Mouse (Mus musculus) left cerebral cortex, adult 2 months (tissue): Measurements from ENCODE around the gene Gm21818. TPM values are rescaled to one million over a fixed set of nuclear protein-coding genes. Genes with fewer than 3 reads are reported as not detected.
"Not testable (repeated sequence)": the region's sequence is repeated elsewhere in the genome, so short reads cannot be mapped to it uniquely, and the experiment has no call there.

ENCODE experiments used
- DNase-seq, 2 experiments: peaks; one replicate each; pipeline ENCODE4 v3.0.0; 2021 to 2022; ENCODE audit warnings: low spot score in 2 of 2, mixed read lengths in 1 of 2; ENCODE audit errors: extremely low spot score in 1 of 2
- H3K27ac ChIP-seq: fragments of 200-600 bp; 2 replicates; pipeline ENCODE4 v1.8.1; 2022
- H3K4me3 ChIP-seq: fragments of 200-600 bp; 2 replicates; pipeline ENCODE4 v1.8.1; 2022
- intact Hi-C: fragments of 180-260 bp; cut with DNase I; formaldehyde crosslinking; loops from one replicate; pipeline ENCODE4 v1.15.1; 2025
- long read RNA-seq, 2 experiments: library from polyadenylated mRNA; stranded (forward); transcript quantifications; one replicate each; pipeline ENCODE4 v2.0.0; 2021; ENCODE audit warnings: borderline mapping rate in 2 of 2
- total RNA-seq, 2 experiments: library from RNA; stranded (reverse); gene quantifications; 2 replicates each; pipeline ENCODE4 v1.2.3; 2021

The Gm21818 gene
- total RNA-seq, result not detected
- long read RNA-seq, experiment 1, result 0 reads
- long read RNA-seq, experiment 2, result 0 reads

- intact Hi-C loops, H3K4me3 ChIP-seq, DNase-seq, H3K27ac ChIP-seq: not testable (repeated sequence)
Measured at GRCm38 (mm10) chr13:120172133-120172532, at the start of gene Gm21818. TSS of gene Gm21818 (plus strand) at chr13:120172433.

- intact Hi-C loops, H3K4me3 ChIP-seq, H3K27ac ChIP-seq, DNase-seq: not testable (repeated sequence)
Measured at GRCm38 (mm10) chr13:120139946-120140345, 32.3 kb upstream of the Gm21818 start, which contains the start of gene Gm20767. TSS of gene Gm20767 (plus strand) at chr13:120140246.

GRCm38 (mm10) chr13:120142348-120142747, 29.9 kb upstream of the Gm21818 start:
- intact Hi-C loops, DNase-seq, H3K4me3 ChIP-seq, H3K27ac ChIP-seq: not testable (repeated sequence)

GRCm38 (mm10) chr13:120149660-120150407, 22.4 kb upstream of the Gm21818 start:
- H3K27ac ChIP-seq, DNase-seq: not testable (repeated sequence)

GRCm38 (mm10) chr13:120150589-120150988, 21.6 kb upstream of the Gm21818 start:
- H3K4me3 ChIP-seq, DNase-seq, intact Hi-C loops, H3K27ac ChIP-seq: not testable (repeated sequence)

More at GRCm38 (mm10) chr13:120149660-120150407, 22.4 kb upstream of the Gm21818 start:
- H3K4me3 ChIP-seq, intact Hi-C loops: not testable (repeated sequence)

GRCm38 (mm10) chr13:120168301-120168700, 3.9 kb upstream of the Gm21818 start:
- H3K4me3 ChIP-seq, H3K27ac ChIP-seq, intact Hi-C loops, DNase-seq: not testable (repeated sequence)

GRCm38 (mm10) chr13:120196189-120196821, 24.1 kb downstream of the Gm21818 start:
- H3K27ac ChIP-seq, H3K4me3 ChIP-seq, DNase-seq, intact Hi-C loops: not testable (repeated sequence)

GRCm38 (mm10) chr13:120215847-120216246, 43.6 kb downstream of the Gm21818 start, which contains the start of gene Gm21762:
TSS of gene Gm21762 (minus strand) at chr13:120215947.
- intact Hi-C loops, DNase-seq, H3K4me3 ChIP-seq, H3K27ac ChIP-seq: not testable (repeated sequence)

- H3K4me3 ChIP-seq, DNase-seq, H3K27ac ChIP-seq, intact Hi-C loops: not testable (repeated sequence)
Measured at GRCm38 (mm10) chr13:120220922-120221321, 48.7 kb downstream of the Gm21818 start.

GRCm38 (mm10) chr13:120223012-120223659, 50.9 kb downstream of the Gm21818 start:
- DNase-seq, H3K27ac ChIP-seq, H3K4me3 ChIP-seq, intact Hi-C loops: not testable (repeated sequence)

Other genes with a start within 250 kb of the Gm21818 start
- not detected for gene Gm21761, start 243.2 kb upstream of the Gm21818 start, total RNA-seq
- gene B020031M17Rik, start 221.6 kb upstream of the Gm21818 start, total RNA-seq, result not detected
- not detected for gene Gm36079, start 145.4 kb upstream of the Gm21818 start, total RNA-seq
- gene Gm21188, start 120.2 kb upstream of the Gm21818 start, total RNA-seq, result under 1 TPM in 1 of 2 experiments, not detected in 1; 0.94 TPM
- not detected for gene Gm20767, start 32.2 kb upstream of the Gm21818 start, total RNA-seq
- gene Gm21762, start 43.5 kb downstream of the Gm21818 start, total RNA-seq, result not detected
- not detected for gene Gm21731, start 66.7 kb downstream of the Gm21818 start, total RNA-seq
- not detected for gene AF067061, start 90.7 kb downstream of the Gm21818 start, total RNA-seq
- gene BC147527, start 128.0 kb downstream of the Gm21818 start, total RNA-seq, result not detected
- gene Tcstv3, start 144.4 kb downstream of the Gm21818 start, total RNA-seq, result not detected